Mouse (Mus musculus): ENCODE results near the gene Tnfsf10. TPM values are rescaled to one million over a fixed set of nuclear protein-coding genes. Genes with fewer than 3 reads are reported as not detected.
"Not testable (repeated sequence)": the region's sequence is repeated elsewhere in the genome, so short reads cannot be mapped to it uniquely, and the experiment has no call there.

The Tnfsf10 gene
- 0.23 and 0.28 TPM in 2 replicates for polyA plus RNA-seq (2015; fragmentation: Nextera tagmentation; extraction: Ambion mirVana)

- no peak for ATAC-seq (ENCODE audit: insufficient number of reproducible peaks, low FRiP score, low TSS enrichment, low read depth)
- WGBS, result 65% methylated on average over 9 of the region's 9 CpGs
- H3K9me3 ChIP-seq (replicated peaks), result no peaks in the 10 kb centered on the region
These were observed at the start of gene Tnfsf10 for GRCm38 (mm10) chr3:27316559-27317287. Gene Tnfsf10 (plus strand): TSS chr3:27317028.

GRCm38 (mm10) chr3:27267327-27267726 lies 49.5 kb upstream of the Tnfsf10 start:
- WGBS, result 80% methylated on average over 5 of the region's 5 CpGs

More at GRCm38 (mm10) chr3:27316559-27317287, at the start of gene Tnfsf10:
- H3K4me3 ChIP-seq (replicated peaks), result peak within 1 kb of the TSS; percentile 13
- no peaks in the 10 kb centered on the region for H3K27me3 ChIP-seq
- no peak within 1 kb of the TSS for H3K9ac ChIP-seq
- H3K27ac ChIP-seq (replicated peaks), result no peak within 1 kb of the TSS
- H3K4me1 ChIP-seq, result no peaks in the 10 kb centered on the region
- no peaks in the 10 kb centered on the region for H3K36me3 ChIP-seq
- 0 out of 2 replicates have a peak within 1 kb of the TSS, but pooled peaks have one; percentile 23 for H3K4me2 ChIP-seq (replicated peaks)

GRCm38 (mm10) chr3:27267887-27268286 lies 48.9 kb upstream of the Tnfsf10 start:
- Histone ChIP-seq H3K9me3 (replicated peaks) (no peaks in the 10 kb centered on the region), H3K9ac (no peak overlapping the region), H3K4me1 (no peaks in the 10 kb centered on the region), H3K36me3 (no peaks in the 10 kb centered on the region), H3K27ac (replicated peaks) (no peak overlapping the region), H3K27me3 (no peaks in the 10 kb centered on the region), H3K4me3 (replicated peaks) (no peak overlapping the region), H3K4me2 (replicated peaks) (no peak overlapping the region)
- WGBS, result 63% methylated on average over 4 of the region's 4 CpGs
- ATAC-seq (ENCODE audit: insufficient number of reproducible peaks, low FRiP score, low TSS enrichment, low read depth), result no peak

More at GRCm38 (mm10) chr3:27267327-27267726, 49.5 kb upstream of the Tnfsf10 start:
- H3K9ac ChIP-seq, result no peak overlapping the region
- no peaks in the 10 kb centered on the region for H3K9me3 ChIP-seq (replicated peaks)
- H3K27ac ChIP-seq (replicated peaks), result no peak overlapping the region
- H3K4me2 ChIP-seq (replicated peaks), result no peak overlapping the region
- no peaks in the 10 kb centered on the region for H3K36me3 ChIP-seq
- no peaks in the 10 kb centered on the region for H3K27me3 ChIP-seq
- no peak for ATAC-seq (ENCODE audit: insufficient number of reproducible peaks, low FRiP score, low TSS enrichment, low read depth)
- no peak overlapping the region for H3K4me3 ChIP-seq (replicated peaks)
- no peaks in the 10 kb centered on the region for H3K4me1 ChIP-seq

- 79% methylated on average over 4 of the region's 4 CpGs for WGBS
These were observed 47.7 kb upstream of the Tnfsf10 start for GRCm38 (mm10) chr3:27269151-27269550.

GRCm38 (mm10) chr3:27270160-27270962 lies 46.5 kb upstream of the Tnfsf10 start:
- no peaks in the 10 kb centered on the region for H3K9me3 ChIP-seq (replicated peaks)
- no peak overlapping the region for H3K4me3 ChIP-seq (replicated peaks)
- WGBS, result 27% methylated on average over 11 of the region's 11 CpGs
- no peaks in the 10 kb centered on the region for H3K4me1 ChIP-seq
- H3K27me3 ChIP-seq, result no peaks in the 10 kb centered on the region
- H3K27ac ChIP-seq (replicated peaks), result no peak overlapping the region; the same call in 1 of the 2 replicates
- ATAC-seq (ENCODE audit: insufficient number of reproducible peaks, low FRiP score, low TSS enrichment, low read depth), result no peak; the same call in 1 of the 2 replicates
- no peaks in the 10 kb centered on the region for H3K36me3 ChIP-seq
- H3K9ac ChIP-seq, result no peak overlapping the region
- H3K4me2 ChIP-seq (replicated peaks), result no peak overlapping the region

More at GRCm38 (mm10) chr3:27269151-27269550, 47.7 kb upstream of the Tnfsf10 start:
- Histone ChIP-seq H3K9me3 (replicated peaks) (no peaks in the 10 kb centered on the region), H3K27ac (replicated peaks) (no peak overlapping the region), H3K27me3 (no peaks in the 10 kb centered on the region), H3K9ac (no peak overlapping the region), H3K4me3 (replicated peaks) (no peak overlapping the region), H3K4me1 (no peaks in the 10 kb centered on the region), H3K4me2 (replicated peaks) (no peak overlapping the region), H3K36me3 (no peaks in the 10 kb centered on the region)
- ATAC-seq (ENCODE audit: insufficient number of reproducible peaks, low FRiP score, low TSS enrichment, low read depth), result no peak

- H3K27me3 ChIP-seq, result no peaks in the 10 kb centered on the region
- no peak overlapping the region for H3K9ac ChIP-seq
- no peaks in the 10 kb centered on the region for H3K4me1 ChIP-seq
- no peak for ATAC-seq (ENCODE audit: insufficient number of reproducible peaks, low FRiP score, low TSS enrichment, low read depth)
- 28% methylated on average over 7 of the region's 7 CpGs for WGBS
- H3K4me3 ChIP-seq (replicated peaks), result no peak overlapping the region
- H3K36me3 ChIP-seq, result no peaks in the 10 kb centered on the region
- no peak overlapping the region for H3K27ac ChIP-seq (replicated peaks)
- no peaks in the 10 kb centered on the region for H3K9me3 ChIP-seq (replicated peaks)
- H3K4me2 ChIP-seq (replicated peaks), result no peak overlapping the region
These were observed 43.7 kb upstream of the Tnfsf10 start for GRCm38 (mm10) chr3:27272926-27273745.

GRCm38 (mm10) chr3:27279286-27279925 lies 37.4 kb upstream of the Tnfsf10 start:
- H3K9me3 ChIP-seq (replicated peaks); ATAC-seq (ENCODE audit: insufficient number of reproducible peaks, low FRiP score, low TSS enrichment, low read depth); H3K9ac ChIP-seq; H3K27ac ChIP-seq (replicated peaks); H3K27me3 ChIP-seq; H3K4me2 ChIP-seq (replicated peaks); H3K36me3 ChIP-seq; H3K4me1 ChIP-seq; H3K4me3 ChIP-seq (replicated peaks): not testable (repeated sequence)
- 94% methylated on average over 14 of the region's 14 CpGs for WGBS

- Histone ChIP-seq H3K9me3 (replicated peaks) (no peaks in the 10 kb centered on the region), H3K27me3 (no peaks in the 10 kb centered on the region), H3K4me2 (replicated peaks) (no peak overlapping the region), H3K36me3 (no peaks in the 10 kb centered on the region), H3K27ac (replicated peaks) (no peak overlapping the region), H3K4me1 (peaks cover 8% of the 10 kb centered on the region), H3K9ac (no peak overlapping the region), H3K4me3 (replicated peaks) (no peak overlapping the region)
- WGBS, result 59% methylated on average over 11 of the region's 11 CpGs
- ATAC-seq (ENCODE audit: insufficient number of reproducible peaks, low FRiP score, low TSS enrichment, low read depth), result 0 out of 2 replicates have a peak, but pooled peaks have one; percentile 29
These were observed 36.5 kb upstream of the Tnfsf10 start for GRCm38 (mm10) chr3:27280280-27280749.

- Histone ChIP-seq H3K9ac (no peak overlapping the region), H3K27ac (replicated peaks) (no peak overlapping the region), H3K4me2 (replicated peaks) (peak overlapping the region; percentile 51), H3K4me1 (peaks cover 8% of the 10 kb centered on the region), H3K4me3 (replicated peaks) (peak overlapping the region; percentile 22; the same call in 1 of the 2 replicates), H3K36me3 (no peaks in the 10 kb centered on the region), H3K27me3 (no peaks in the 10 kb centered on the region), H3K9me3 (replicated peaks) (no peaks in the 10 kb centered on the region)
- no peak for ATAC-seq (ENCODE audit: insufficient number of reproducible peaks, low FRiP score, low TSS enrichment, low read depth)
- 3% methylated on average over 27 of the region's 27 CpGs for WGBS
These were observed 33.6 kb upstream of the Tnfsf10 start for GRCm38 (mm10) chr3:27283071-27283713.

- H3K4me2 ChIP-seq (replicated peaks), result peak overlapping the region; percentile 51
- H3K36me3 ChIP-seq, result no peaks in the 10 kb centered on the region
- WGBS, result 54% methylated on average over 7 of the region's 7 CpGs
- peaks cover 8% of the 10 kb centered on the region for H3K4me1 ChIP-seq
- ATAC-seq (ENCODE audit: insufficient number of reproducible peaks, low FRiP score, low TSS enrichment, low read depth), result no peak
- no peaks in the 10 kb centered on the region for H3K9me3 ChIP-seq (replicated peaks)
- H3K27me3 ChIP-seq, result no peaks in the 10 kb centered on the region
- H3K9ac ChIP-seq, result no peak overlapping the region
- H3K4me3 ChIP-seq (replicated peaks), result no peak overlapping the region
- H3K27ac ChIP-seq (replicated peaks), result no peak overlapping the region
These were observed 33.0 kb upstream of the Tnfsf10 start for GRCm38 (mm10) chr3:27283796-27284195.

All from embryonic facial prominence, embryonic 15.5 days (tissue).